Mouse (Mus musculus) olfactory bulb, adult 2 months (tissue): ENCODE results near the gene Cradd.

Experiments used
- CTCF ChIP-seq: fragments of 200-500 bp; IDR thresholded peaks from 2 replicates; pipeline ENCODE4 v1.5.1; 2012; ENCODE audit warnings: low read depth, mild to moderate bottlenecking, low read length, moderate library complexity; ENCODE audit not compliant: insufficient read depth
- POLR2A ChIP-seq: fragments of 200-500 bp; IDR thresholded peaks from 2 replicates; pipeline ENCODE4 v1.6.1; 2012; ENCODE audit warnings: mild to moderate bottlenecking, low read depth, low read length, moderate library complexity; ENCODE audit not compliant: insufficient read depth

GRCm38 (mm10) chr10:95180900-95181299 is 143.0 kb downstream of the Cradd start:
- TF ChIP-seq CTCF: no peak
- TF ChIP-seq POLR2A: no peak
